8 mouse cellular contexts compared by ENCODE assay signal in genomic region chr11:75054184-75054877, GRCm38 (mm10).
DNase-seq lines count a peak whose midpoint lies in the region; ATAC-seq and TF ChIP-seq lines count a peak whose summit lies in the region.

No protein-coding gene starts in this region.

- DNase-seq in left cerebral cortex, adult 2 months (ENCODE audit: extremely low spot score in 1 of 2, low spot score in 2 of 2): peak in 1 of 2 experiments; percentile 20
- DNase-seq in left cerebral cortex, adult 8-10 months (ENCODE audit: low spot score in 2 of 2): no peak
- DNase-seq in fibroblast of lung, adult 2 months (ENCODE audit: low read depth): peak; percentile 60
- no peak for DNase-seq in spleen, postnatal 14 days (ENCODE audit: low spot score in 2 of 2)
- no peak for DNase-seq in ovary, adult 18-20 months (ENCODE audit: low spot score)
- DNase-seq in frontal cortex, postnatal 14 days (ENCODE audit: low spot score in 2 of 2): no peak

- H3K36me3 ChIP-seq in intestine, embryonic 15.5 days: no peaks in the 10 kb centered on the region
- H3K36me3 ChIP-seq in neural tube, embryonic 13.5 days: peaks cover 26% of the 10 kb centered on the region

- H3K27ac ChIP-seq in left cerebral cortex, adult 2 months: peak overlapping the region; percentile 30
- H3K27ac ChIP-seq in intestine, embryonic 15.5 days: peak overlapping the region; percentile 92
- H3K27ac ChIP-seq in neural tube, embryonic 13.5 days (replicated peaks): peak overlapping the region; percentile 62

- H3K4me3 ChIP-seq in left cerebral cortex, adult 2 months: no peak overlapping the region
- no peak overlapping the region for H3K4me3 ChIP-seq in intestine, embryonic 15.5 days (replicated peaks)
- H3K4me3 ChIP-seq in neural tube, embryonic 13.5 days: no peak overlapping the region

- peak; percentile 85 for ATAC-seq in intestine, embryonic 15.5 days
- ATAC-seq in neural tube, embryonic 13.5 days (ENCODE audit: low read depth): no peak

- H3K4me2 ChIP-seq in intestine, embryonic 15.5 days (replicated peaks): no peak overlapping the region
- no peak overlapping the region for H3K4me2 ChIP-seq in neural tube, embryonic 13.5 days

- H3K4me1 ChIP-seq in intestine, embryonic 15.5 days (replicated peaks): peaks cover 30% of the 10 kb centered on the region
- peaks cover 46% of the 10 kb centered on the region for H3K4me1 ChIP-seq in neural tube, embryonic 13.5 days (replicated peaks)

- H3K27me3 ChIP-seq in intestine, embryonic 15.5 days (replicated peaks): no peaks in the 10 kb centered on the region
- H3K27me3 ChIP-seq in neural tube, embryonic 13.5 days: no peaks in the 10 kb centered on the region

- no peaks in the 10 kb centered on the region for H3K9me3 ChIP-seq in intestine, embryonic 15.5 days
- no peaks in the 10 kb centered on the region for H3K9me3 ChIP-seq in neural tube, embryonic 13.5 days

- intact Hi-C loops in left cerebral cortex, adult 2 months (cut with DNase I): loop anchor here (5.0 kb wide), 1 partner anchor 63 kb away; no protein-coding TSS in a partner anchor

- TF ChIP-seq CTCF in left cerebral cortex, adult 2 months (IDR thresholded peaks at IDR 0.05): no peak

- no peak overlapping the region for H3K9ac ChIP-seq in intestine, embryonic 15.5 days
- H3K9ac ChIP-seq in neural tube, embryonic 13.5 days: no peak overlapping the region

- WGBS in intestine, embryonic 15.5 days: 28% methylated on average over 5 of the region's 5 CpGs
- 61% methylated on average over 5 of the region's 5 CpGs for WGBS in neural tube, embryonic 13.5 days

Comparison
In these comparisons a context has a peak if more than half of its experiments do, and no peak if none do; other contexts are left out.
1. H3K27ac ChIP-seq: peak in every context shown above with its lines; median percentile 92 in intestine, embryonic 15.5 days; 62 in neural tube, embryonic 13.5 days; 30 in left cerebral cortex, adult 2 months.